Mouse (Mus musculus): ENCODE results near the gene Ushbp1.

- TF ChIP-seq CTCF (IDR thresholded peaks at IDR 0.05; ENCODE audit: low read depth) (no peak), EP300 (IDR thresholded peaks at IDR 0.05; ENCODE audit: low read depth) (no peak)
These were observed 49.0 kb downstream of the Ushbp1 start for GRCm38 (mm10) chr8:71346581-71346980.

Data from liver, postnatal 0 days (tissue).